ENCODE assay signal across 8 mouse cellular contexts in genomic region chr14:121697709-121698619, GRCm38 (mm10).
A peak's percentile ranks its signal among the peaks of the same experiment; 100 is the strongest.
DNase-seq lines count a peak whose midpoint lies in the region; ATAC-seq lines count a peak whose summit lies in the region.

No protein-coding gene starts in this region.

- peaks cover 24% of the 10 kb centered on the region for H3K4me1 ChIP-seq in intestine, embryonic 16.5 days (ENCODE audit: control insufficient read depth, insufficient read depth, low read length)
- peaks cover 20% of the 10 kb centered on the region for H3K4me1 ChIP-seq in stomach, embryonic 15.5 days

- H3K36me3 ChIP-seq in intestine, embryonic 16.5 days (ENCODE audit: control insufficient read depth, insufficient read depth, low read length), result no peaks in the 10 kb centered on the region
- no peaks in the 10 kb centered on the region for H3K36me3 ChIP-seq in stomach, embryonic 15.5 days

- H3K27me3 ChIP-seq in intestine, embryonic 16.5 days (replicated peaks; ENCODE audit: control insufficient read depth, insufficient read depth, low read length), result no peaks in the 10 kb centered on the region
- H3K27me3 ChIP-seq in stomach, embryonic 15.5 days (replicated peaks), result no peaks in the 10 kb centered on the region

- WGBS in intestine, embryonic 16.5 days, result 6% methylated on average over 23 of the region's 23 CpGs
- 9% methylated on average over 23 of the region's 23 CpGs for WGBS in stomach, embryonic 15.5 days

- H3K9ac ChIP-seq in intestine, embryonic 16.5 days (ENCODE audit: low read depth, low read length), result peak overlapping the region; percentile 67
- H3K9ac ChIP-seq in stomach, embryonic 15.5 days, result 0 out of 2 replicates have a peak overlapping the region, but pooled peaks have one; percentile 3

- H3K9me3 ChIP-seq in intestine, embryonic 16.5 days (ENCODE audit: control insufficient read depth, low read length), result no peaks in the 10 kb centered on the region
- H3K9me3 ChIP-seq in stomach, embryonic 15.5 days, result no peaks in the 10 kb centered on the region

- H3K4me3 ChIP-seq in intestine, embryonic 16.5 days (ENCODE audit: low read length), result peak overlapping the region; percentile 48
- peak overlapping the region; percentile 41 for H3K4me3 ChIP-seq in stomach, embryonic 15.5 days (replicated peaks)

- ATAC-seq in intestine, embryonic 16.5 days, result peak; percentile 67
- 0 out of 2 replicates have a peak, but pooled peaks have one; percentile 44 for ATAC-seq in megakaryocyte-erythroid progenitor cell, adult 5-6 weeks (replicated peaks; ENCODE audit: low FRiP score, low TSS enrichment, poor library complexity, severe bottlenecking)
- ATAC-seq in stomach, embryonic 15.5 days (ENCODE audit: insufficient read depth, low FRiP score, low read depth), result peak; percentile 60; the same call in 1 of the 2 replicates
- ATAC-seq in monocyte, adult 5-6 weeks (replicated peaks; ENCODE audit: insufficient number of reproducible peaks, low FRiP score, low TSS enrichment, poor library complexity, severe bottlenecking), result no peak

- peak overlapping the region; percentile 81 for H3K27ac ChIP-seq in intestine, embryonic 16.5 days (ENCODE audit: low read length)
- H3K27ac ChIP-seq in stomach, embryonic 15.5 days, result peak overlapping the region; percentile 80

- peak overlapping the region; percentile 60 for H3K4me2 ChIP-seq in intestine, embryonic 16.5 days (ENCODE audit: low read depth, low read length)
- H3K4me2 ChIP-seq in stomach, embryonic 15.5 days, result peak overlapping the region; percentile 52

- intact Hi-C loops in left cerebral cortex, postnatal 4 days (cut with DNase I), result no loop called here

- DNase-seq in ZHBTc4 (ENCODE audit: low read depth, low spot score), result peak; percentile 54
- DNase-seq in embryo, embryonic 11 days, result peak; percentile 69
- DNase-seq in heart, adult 11 months, result peak; percentile 99
- peak; percentile 14 for DNase-seq in left cerebral cortex, postnatal 4 days

Comparison
In these comparisons a context has a peak if more than half of its experiments do, and no peak if none do; other contexts are left out.
1. DNase-seq: peak in every context shown above with its lines; median percentile 99 in heart, adult 11 months; 69 in embryo, embryonic 11 days; 54 in ZHBTc4; 14 in left cerebral cortex, postnatal 4 days.